Mouse (Mus musculus) forebrain, postnatal 0 days (tissue): ENCODE results near the gene Fam83c. TPM values are rescaled to one million over a fixed set of nuclear protein-coding genes. Genes with fewer than 3 reads are reported as not detected.
A peak's percentile ranks its signal among the peaks of the same experiment; 100 is the strongest.

Experiments
- ATAC-seq: fragments of 200-750 bp; cut with Nextera tagmentation; 2 replicates; pipeline ENCODE4 v1.8.0; 2017; ENCODE audit warnings: mild to moderate bottlenecking, moderate library complexity
- DNase-seq: peaks from one replicate; pipeline ENCODE4 v3.0.0-alpha.2; 2015
- H3K27ac ChIP-seq: fragments of 300-500 bp; sonication (generic); 2 replicates; pipeline ENCODE4 v1.5.1; 2014; ENCODE audit warnings: low read depth, mild to moderate bottlenecking, antibody characterized with exemption, low read length, moderate library complexity, mixed read lengths
- H3K27me3 ChIP-seq: fragments of 300-500 bp; sonication (generic); 2 replicates; pipeline ENCODE4 v1.6.1; 2014; ENCODE audit warnings: mild to moderate bottlenecking, low read length, mixed read lengths; ENCODE audit not compliant: insufficient read depth
- H3K36me3 ChIP-seq: fragments of 300-500 bp; sonication (generic); 2 replicates; pipeline ENCODE4 v1.6.1; 2014; ENCODE audit warnings: mild to moderate bottlenecking, moderate library complexity; ENCODE audit not compliant: insufficient read depth
- H3K4me1 ChIP-seq: fragments of 300-500 bp; sonication (generic); 2 replicates; pipeline ENCODE4 v1.6.1; 2014; ENCODE audit warnings: antibody characterized with exemption; ENCODE audit not compliant: insufficient read depth
- H3K4me2 ChIP-seq: fragments of 300-500 bp; sonication (generic); 2 replicates; pipeline ENCODE4 v1.6.1; 2014; ENCODE audit warnings: low read depth, mild to moderate bottlenecking, moderate library complexity
- H3K4me3 ChIP-seq: fragments of 300-500 bp; sonication (generic); 2 replicates; pipeline ENCODE4 v1.5.1; 2014; ENCODE audit warnings: low read depth, low read length, mixed read lengths
- H3K9ac ChIP-seq: fragments of 300-500 bp; sonication (generic); 2 replicates; pipeline ENCODE4 v1.6.1; 2014; ENCODE audit warnings: mild to moderate bottlenecking
- H3K9me3 ChIP-seq: fragments of 300-500 bp; sonication (generic); 2 replicates; pipeline ENCODE4 v1.6.1; 2016; ENCODE audit warnings: low read length
- CTCF ChIP-seq: sonication (generic); IDR thresholded peaks from 2 replicates; pipeline ENCODE4 v1.5.1; 2016; ENCODE audit warnings: antibody characterized with exemption, control low read depth, low read depth
- WGBS: fragments of 180-500 bp; shearing (Covaris S2); extraction: QIAGEN DNeasy Blood & Tissue Kit; methylation state at CpG from one replicate; pipeline ENCODE4 v1.1.7; 2014; 5-methylcytosine and 5-hydroxymethylcytosine counted together
- polyA plus RNA-seq: library from polyadenylated mRNA; unstranded; fragments of >200 nt; fragmentation: Nextera tagmentation; extraction: Ambion mirVana; gene quantifications from 2 replicates; pipeline ENCODE4 v1.2.1, GENCODE M21; 2015
- total RNA-seq: library from RNA; depleted of rRNA; stranded (reverse); fragments of >200 nt; gene quantifications from 2 replicates; pipeline ENCODE4 v1.2.3, GENCODE M21; 2014

Gene Fam83c
- total and polyA plus RNA-seq, 2 experiments from 2014 or later, result 0.12 TPM; not detected in 1

DNA sequence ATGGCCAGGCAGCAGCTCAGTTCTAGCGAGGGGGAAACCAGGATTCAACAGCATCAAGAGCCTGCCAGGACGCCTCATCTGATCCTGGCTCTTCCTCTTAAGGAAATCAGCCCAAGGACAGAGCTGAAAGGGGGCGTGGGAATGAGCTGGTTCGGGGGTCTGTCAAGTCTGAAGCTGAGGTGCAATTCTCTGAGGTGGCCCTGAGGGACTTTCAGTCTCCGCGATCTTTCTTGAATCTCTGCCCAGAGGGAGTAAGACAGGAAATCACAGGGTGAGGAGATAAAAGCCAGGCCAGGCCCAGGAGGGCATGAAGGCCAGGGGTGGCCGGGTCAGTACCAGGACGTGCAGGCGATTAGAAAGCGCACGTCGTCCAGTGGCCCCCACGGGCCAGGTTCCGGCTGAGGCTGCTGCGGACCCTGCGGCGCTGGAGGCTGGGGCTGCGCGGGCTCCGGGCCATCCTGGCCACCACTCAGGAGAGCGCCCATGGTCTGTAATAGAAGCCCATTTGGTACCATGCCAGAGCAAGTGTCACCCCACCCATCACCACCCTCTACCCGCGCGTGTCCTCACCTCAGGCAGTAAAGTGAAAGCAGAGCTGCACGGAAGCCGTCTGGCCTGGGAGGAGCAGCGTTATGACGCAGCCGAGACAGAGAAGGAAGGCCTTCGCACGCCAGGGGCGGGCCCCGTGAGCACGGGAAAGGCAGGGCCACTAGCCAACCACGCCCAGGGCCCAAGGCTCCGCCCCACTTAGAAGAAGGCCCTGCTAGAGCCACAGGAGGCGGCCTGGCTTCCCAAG lies 15.9 kb downstream of the Fam83c start:
- peak; percentile 94 for DNase-seq
- H3K4me3 ChIP-seq, result peak overlapping the region; percentile 54
- TF ChIP-seq CTCF, result no peak
- peaks cover 6% of the 10 kb centered on the region; the same call in 1 of the 2 replicates for H3K4me1 ChIP-seq
- no peaks in the 10 kb centered on the region for H3K27me3 ChIP-seq
- H3K9me3 ChIP-seq, result no peaks in the 10 kb centered on the region
- ATAC-seq, result peak; percentile 94
- 4% methylated on average over 37 of the region's 37 CpGs for WGBS
- H3K36me3 ChIP-seq, result peaks cover 55% of the 10 kb centered on the region
- peak overlapping the region; percentile 79 for H3K9ac ChIP-seq
- H3K27ac ChIP-seq, result peak overlapping the region; percentile 81
- H3K4me2 ChIP-seq, result peak overlapping the region; percentile 93

DNA sequence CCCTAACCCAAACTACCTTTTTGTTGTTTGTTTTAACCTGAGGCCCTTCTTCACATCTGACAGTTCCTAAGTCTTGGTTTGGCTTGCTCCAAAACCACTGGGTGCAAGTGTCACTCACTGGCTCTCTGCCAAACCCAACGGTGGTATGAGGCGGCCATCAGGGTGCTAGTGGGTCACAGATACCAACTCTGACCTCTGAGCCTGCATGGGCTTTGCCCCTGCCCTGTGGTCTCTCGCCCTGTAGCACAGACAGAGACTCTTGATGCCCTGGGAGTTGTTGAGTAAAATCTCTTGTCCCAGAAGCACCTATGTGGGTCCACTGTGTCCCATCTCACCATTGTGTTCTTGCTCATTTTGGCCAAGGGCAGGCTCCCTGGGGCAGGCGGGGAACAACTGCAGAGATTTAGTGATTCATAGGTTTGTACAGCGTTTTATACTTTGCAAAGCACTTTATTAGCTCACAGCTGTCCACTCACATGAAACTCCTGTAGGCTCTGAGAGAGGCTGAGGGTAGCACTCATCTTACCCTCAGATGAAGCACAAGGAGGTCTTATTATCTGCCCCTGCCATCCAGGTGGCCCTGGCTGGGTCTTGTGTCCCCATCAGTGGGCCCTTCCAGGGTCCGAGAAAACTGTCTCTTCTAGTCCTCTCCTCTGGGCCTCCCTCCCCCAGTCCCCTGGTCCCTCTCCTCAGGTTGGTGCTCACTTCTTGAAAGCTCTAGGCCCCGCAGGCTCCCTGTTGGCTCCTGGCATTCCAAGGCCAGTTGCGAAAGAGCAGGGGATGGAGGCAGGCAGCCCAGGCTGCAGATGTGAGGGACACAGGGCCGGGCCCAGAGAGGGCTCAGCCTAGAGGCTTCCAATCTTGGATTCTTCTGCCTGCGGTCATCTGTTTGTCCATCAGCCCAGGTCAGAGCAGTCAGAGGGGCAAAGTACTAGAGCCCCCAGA lies 17.1 kb downstream of the Fam83c start:
- Histone ChIP-seq H3K4me3 (peak overlapping the region; percentile 54; the same call in 1 of the 2 replicates), H3K27ac (peak overlapping the region; percentile 81; the same call in 1 of the 2 replicates), H3K36me3 (peaks cover 43% of the 10 kb centered on the region), H3K9me3 (no peaks in the 10 kb centered on the region), H3K9ac (peak overlapping the region; percentile 79), H3K4me1 (peaks cover 6% of the 10 kb centered on the region; the same call in 1 of the 2 replicates), H3K27me3 (no peaks in the 10 kb centered on the region), H3K4me2 (peak overlapping the region; percentile 93)
- DNase-seq (no peak), ATAC-seq (no peak)
- WGBS, result 79% methylated on average over 10 of the region's 10 CpGs
- no peak for TF ChIP-seq CTCF

DNA sequence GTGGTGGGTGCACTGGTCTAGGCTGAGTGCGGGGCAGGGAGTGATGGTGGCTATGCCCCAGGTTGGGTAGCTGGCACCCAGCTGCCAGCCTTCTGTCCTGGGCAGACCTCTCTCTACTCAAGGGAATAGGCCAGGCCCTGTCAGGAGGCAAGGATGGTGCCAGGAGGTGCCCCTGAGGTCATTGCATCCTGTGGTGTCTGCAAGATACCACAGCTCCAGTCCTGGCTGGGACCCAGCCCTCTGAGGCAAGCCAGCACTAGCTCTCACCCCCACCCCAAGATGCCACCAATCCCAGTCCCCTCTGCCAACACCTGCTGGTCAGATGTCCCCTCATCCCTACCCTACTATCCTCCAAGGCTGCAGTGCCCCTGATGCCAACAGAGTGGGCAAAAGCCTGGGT lies 18.5 kb downstream of the Fam83c start:
- no peak overlapping the region for H3K4me2 ChIP-seq
- DNase-seq (no peak), ATAC-seq (no peak)
- TF ChIP-seq CTCF, result no peak
- no peaks in the 10 kb centered on the region for H3K27me3 ChIP-seq
- no peaks in the 10 kb centered on the region for H3K9me3 ChIP-seq
- H3K4me1 ChIP-seq, result peaks cover 6% of the 10 kb centered on the region; the same call in 1 of the 2 replicates
- no peak overlapping the region for H3K4me3 ChIP-seq
- H3K27ac ChIP-seq, result no peak overlapping the region
- 87% methylated on average over 1 of the region's 1 CpGs for WGBS
- no peak overlapping the region for H3K9ac ChIP-seq
- peaks cover 36% of the 10 kb centered on the region for H3K36me3 ChIP-seq

DNA sequence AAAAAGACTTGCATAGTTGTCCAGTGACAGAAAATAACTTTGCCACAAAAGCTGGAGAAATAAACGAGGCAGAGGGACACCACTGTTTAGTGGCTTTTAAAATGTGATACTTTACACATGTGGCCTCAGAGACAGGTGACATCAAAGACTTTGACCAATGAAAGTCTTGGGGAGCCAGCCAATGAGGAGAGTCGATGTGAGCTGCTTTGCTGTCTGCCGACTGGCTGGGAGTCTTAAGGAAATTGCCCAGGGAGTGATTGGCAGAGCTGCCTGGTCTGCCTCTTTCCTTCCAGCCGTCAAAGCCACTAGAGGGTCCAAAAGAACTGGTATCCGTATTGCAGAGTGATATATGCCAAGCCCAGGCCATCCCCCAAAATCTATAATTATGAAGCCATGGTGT lies 19.8 kb downstream of the Fam83c start:
- no peak for ATAC-seq
- no peak for DNase-seq
- H3K4me3 ChIP-seq, result no peak overlapping the region

DNA sequence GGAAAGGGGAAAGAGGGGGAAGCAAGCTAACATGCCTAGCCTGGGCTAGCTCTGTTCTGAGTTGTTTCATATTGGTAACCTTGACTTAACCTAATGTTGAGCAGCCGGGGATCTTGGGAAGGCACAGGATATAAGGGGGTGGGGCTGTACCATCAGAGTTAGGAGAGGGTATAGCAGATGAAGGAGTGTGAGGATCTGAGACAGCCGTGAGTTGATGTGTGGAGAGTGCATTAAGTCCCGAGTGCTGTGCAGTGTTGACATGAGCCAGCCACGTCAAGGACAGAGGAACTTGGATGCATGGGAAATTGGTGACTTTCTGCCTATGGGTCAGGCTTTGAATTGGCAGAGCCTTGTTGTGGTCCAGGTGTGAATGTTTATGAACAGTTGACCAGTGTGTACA lies 22.0 kb downstream of the Fam83c start:
- no peaks in the 10 kb centered on the region for H3K9me3 ChIP-seq
- peaks cover 52% of the 10 kb centered on the region for H3K36me3 ChIP-seq
- no peak overlapping the region for H3K9ac ChIP-seq
- H3K27ac ChIP-seq, result no peak overlapping the region
- TF ChIP-seq CTCF, result no peak
- no peak for DNase-seq
- 87% methylated on average over 4 of the region's 4 CpGs for WGBS
- no peak overlapping the region for H3K4me3 ChIP-seq
- no peaks in the 10 kb centered on the region for H3K27me3 ChIP-seq
- H3K4me2 ChIP-seq, result no peak overlapping the region
- no peaks in the 10 kb centered on the region for H3K4me1 ChIP-seq
- ATAC-seq, result no peak

More for the DNA sequence above, 19.8 kb downstream of the Fam83c start:
- no peak for TF ChIP-seq CTCF
- Histone ChIP-seq H3K36me3 (peaks cover 41% of the 10 kb centered on the region), H3K4me2 (no peak overlapping the region), H3K9ac (no peak overlapping the region), H3K27ac (no peak overlapping the region), H3K27me3 (no peaks in the 10 kb centered on the region), H3K4me1 (peaks cover 6% of the 10 kb centered on the region; the same call in 1 of the 2 replicates), H3K9me3 (no peaks in the 10 kb centered on the region)
- WGBS, result 33% methylated on average over 5 of the region's 5 CpGs

DNA sequence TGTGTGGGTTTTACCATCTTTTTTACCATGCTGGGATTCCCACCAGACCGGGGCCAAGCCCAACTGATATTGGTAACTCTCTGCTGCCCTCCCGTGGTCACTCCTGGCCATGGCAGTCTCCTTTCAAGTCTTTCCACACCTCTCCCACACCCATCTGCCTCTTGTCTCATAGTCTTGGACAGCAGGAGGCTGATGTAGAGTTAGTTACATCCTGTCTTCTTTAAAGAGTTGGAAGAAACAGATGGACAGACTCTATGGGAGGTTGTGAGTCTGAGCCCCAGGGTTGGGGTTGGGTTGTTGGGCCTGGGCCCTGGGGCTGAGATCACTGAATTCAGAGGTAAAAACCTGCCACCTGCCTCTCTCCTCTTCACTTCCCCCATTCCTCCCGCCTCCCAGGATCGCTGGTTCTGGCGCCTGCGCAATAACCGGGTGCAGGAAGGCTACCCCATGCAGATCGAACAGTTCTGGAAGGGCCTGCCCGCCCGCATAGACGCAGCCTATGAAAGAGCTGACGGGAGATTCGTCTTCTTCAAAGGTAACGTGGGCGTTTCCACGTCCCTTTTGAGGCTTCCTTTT lies 22.7 kb downstream of the Fam83c start:
- Histone ChIP-seq H3K4me1 (no peaks in the 10 kb centered on the region), H3K4me2 (no peak overlapping the region), H3K4me3 (no peak overlapping the region), H3K36me3 (peaks cover 56% of the 10 kb centered on the region), H3K9me3 (no peaks in the 10 kb centered on the region), H3K9ac (no peak overlapping the region), H3K27me3 (no peaks in the 10 kb centered on the region), H3K27ac (no peak overlapping the region)
- peak; percentile 79 for DNase-seq
- peak; percentile 84 for TF ChIP-seq CTCF
- WGBS, result 44% methylated on average over 16 of the region's 16 CpGs
- peak; percentile 40; the same call in 1 of the 2 replicates for ATAC-seq
